Mouse (Mus musculus): ENCODE data around the gene Galnt14. TPM values are rescaled to one million over a fixed set of nuclear protein-coding genes. Genes with fewer than 3 reads are reported as not detected.

Gene Galnt14
- total RNA-seq, 1 experiment from 2014 or later, result 2.1 TPM

DNA sequence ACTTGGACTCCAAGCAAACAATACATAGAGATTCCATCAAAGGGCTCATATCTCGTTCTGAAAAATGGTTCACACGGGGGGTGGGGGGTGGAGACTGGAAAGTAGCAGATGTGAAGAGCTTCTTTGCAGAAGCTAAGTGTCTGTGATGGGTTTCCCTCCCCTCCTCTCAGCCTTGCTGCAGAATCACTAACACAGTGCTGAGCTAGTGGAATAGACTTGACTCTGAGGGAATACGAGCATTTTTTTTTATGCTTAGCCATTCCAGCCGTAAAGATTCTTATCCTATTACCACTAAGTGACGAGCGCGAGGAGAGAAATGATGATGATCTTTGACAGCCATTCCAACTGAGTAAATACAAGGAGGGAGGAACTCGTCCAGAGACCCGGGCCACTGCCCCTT, 142.0 kb downstream of the Galnt14 start:
- no peak for DNase-seq

DNA sequence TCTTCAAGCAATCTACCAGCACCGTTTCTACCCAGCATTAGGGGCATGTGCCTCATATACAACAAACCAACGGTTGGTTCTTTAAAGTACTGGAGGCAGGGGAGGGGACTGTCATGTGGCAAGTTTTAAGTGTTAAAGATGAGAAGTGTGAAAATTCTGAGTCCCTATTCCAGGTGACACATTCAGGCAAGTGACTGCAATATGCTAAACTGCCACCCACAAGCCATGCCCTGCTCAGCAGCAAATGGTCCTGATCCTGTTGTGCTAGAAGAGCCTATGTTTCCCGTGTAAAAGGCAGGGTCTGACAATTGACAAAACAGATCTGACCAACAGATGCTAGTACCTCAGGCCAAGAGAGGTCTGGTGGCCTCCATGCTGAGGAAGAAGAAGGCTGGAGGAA, 149.1 kb downstream of the Galnt14 start:
- DNase-seq, result no peak

DNA sequence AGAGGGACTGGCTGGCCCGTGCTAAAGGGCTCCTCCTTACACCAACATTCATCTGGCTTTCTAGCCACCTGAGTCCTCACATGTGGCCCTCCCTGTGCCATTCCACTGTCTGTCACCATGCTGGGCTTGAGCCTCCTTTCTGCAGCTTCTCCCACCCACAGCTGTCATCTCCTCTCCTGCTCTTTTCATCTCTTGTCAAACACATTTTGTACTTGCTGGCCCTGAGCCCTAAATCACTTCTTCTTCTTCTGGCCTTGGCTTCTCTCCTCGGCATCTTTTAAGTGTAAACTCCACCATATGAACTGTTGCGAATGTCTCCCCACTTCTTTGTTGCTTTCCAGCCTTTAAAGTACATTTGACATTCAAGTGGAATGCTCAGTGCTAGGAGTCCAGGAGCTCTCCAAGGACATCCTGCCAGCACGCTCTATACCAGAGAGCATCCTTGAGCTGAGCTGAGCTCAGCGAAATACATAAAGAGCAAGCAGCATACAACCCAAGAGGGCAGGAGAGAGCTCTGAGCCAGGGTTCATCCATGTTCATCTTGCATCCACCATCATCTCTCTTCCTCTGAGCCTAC, 150.0 kb downstream of the Galnt14 start:
- DNase-seq, result no peak

DNA sequence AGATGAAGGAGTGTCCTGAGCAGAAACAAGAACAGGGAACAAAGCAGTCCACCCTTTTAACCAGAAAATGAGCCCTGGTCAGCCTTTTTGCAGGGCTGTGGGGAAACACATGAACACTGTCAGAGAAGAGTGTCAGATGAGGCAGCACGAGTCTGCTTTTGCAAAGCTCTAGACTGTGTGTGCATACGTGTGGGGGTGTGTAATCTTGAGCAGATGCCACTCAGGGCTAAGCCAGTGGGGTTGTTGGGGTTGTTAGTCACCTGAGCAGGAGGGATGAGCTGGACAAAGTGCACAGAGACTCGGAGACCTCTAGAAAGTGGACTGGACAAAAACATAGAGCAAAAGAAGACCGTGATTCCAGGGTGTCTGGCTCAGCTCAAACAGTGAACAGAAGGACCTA, 150.8 kb downstream of the Galnt14 start:
- no peak for DNase-seq

DNA sequence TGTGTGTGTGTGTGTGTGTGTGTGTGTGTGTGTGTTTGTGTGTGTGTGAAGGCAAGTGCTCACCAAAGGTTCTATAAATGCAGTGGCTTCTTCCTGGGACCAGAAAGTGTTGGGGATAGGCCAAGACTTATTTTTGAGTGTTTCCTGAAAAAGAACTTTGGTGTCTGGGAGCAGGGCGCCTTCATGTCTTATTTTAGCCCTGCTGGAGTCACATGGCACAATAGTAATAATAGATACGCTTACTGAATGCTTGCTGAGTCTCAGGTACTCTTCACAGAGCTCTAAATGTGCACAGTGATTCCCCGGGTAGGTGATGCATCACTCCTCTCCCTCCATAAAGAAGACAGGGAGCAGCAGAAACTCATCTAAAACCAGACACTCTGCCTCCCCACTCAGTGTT, 153.2 kb downstream of the Galnt14 start:
- DNase-seq, result no peak

DNA sequence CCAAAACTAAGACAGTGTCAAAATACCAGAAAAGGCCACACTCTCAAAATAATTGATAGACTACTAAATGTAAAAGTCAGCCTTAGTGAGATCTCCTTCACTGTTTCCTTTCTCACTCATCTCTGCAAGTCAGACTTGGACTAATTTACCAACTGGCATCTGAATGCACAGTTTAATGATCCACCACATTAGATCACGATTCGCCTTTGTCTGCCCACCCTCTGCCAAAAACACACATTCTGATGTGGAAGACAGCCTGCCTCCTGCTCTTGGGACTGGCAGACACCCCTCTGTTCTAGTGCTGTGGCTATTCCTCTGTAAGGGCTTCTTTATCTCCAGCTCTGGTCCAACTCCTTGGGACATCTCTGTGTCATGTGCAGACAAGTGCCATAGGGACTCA, 153.8 kb downstream of the Galnt14 start:
- no peak for DNase-seq

DNA sequence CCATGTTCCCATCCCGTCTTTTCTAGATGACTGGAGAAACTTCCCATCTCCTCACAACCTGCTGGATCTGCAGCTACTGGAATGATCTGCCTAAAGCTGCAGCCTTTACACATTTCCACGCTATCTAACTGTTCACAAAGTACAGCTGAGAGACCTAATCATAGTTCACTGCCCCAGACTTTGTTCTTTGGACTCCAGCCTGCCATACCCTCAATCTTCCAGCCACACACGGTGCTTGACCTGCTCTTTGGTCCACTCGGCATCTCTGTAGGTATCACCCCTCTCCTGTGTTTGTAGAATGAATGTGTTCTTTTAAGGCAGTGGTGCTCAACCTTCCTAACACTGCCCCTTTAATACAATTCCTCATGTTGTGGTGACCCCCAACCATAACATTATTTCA, 155.6 kb downstream of the Galnt14 start:
- no peak for DNase-seq

DNA sequence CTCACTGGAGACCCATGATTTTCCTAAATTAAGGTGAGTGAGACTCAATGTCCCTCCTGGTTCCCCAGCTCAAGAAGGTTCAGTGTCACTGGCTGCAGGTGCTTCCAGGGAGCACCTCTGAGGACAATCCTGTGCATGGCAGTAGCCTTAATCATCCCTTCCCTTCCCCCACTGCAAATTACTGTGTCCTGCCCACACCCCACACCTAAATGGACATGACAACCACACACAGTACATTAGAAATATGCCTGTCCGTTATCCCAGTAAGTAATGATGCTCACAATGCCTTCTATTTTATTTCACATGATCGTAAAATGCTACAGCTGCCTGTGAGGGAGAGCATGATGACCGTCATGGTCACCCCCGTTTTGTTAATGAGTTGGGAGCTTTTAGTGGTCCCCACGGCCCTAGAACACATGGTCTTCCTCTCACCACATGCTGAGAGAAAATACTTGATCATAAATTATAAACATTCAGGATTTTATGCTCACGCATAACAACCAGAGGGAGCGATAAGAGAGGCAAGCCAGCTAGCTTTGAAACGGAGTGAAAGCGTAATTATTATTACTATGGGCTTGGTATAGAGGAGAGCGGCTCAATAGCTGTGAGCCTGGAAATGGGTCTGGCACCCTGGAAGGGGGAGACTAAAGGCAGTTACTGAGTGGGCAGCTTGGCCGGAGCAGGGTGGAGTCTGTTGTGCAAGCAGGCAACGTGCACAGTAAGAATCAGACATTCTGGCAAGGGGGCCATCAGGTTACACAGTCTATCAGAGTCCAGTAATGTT, 161.3 kb downstream of the Galnt14 start:
- DNase-seq, result no peak

DNA sequence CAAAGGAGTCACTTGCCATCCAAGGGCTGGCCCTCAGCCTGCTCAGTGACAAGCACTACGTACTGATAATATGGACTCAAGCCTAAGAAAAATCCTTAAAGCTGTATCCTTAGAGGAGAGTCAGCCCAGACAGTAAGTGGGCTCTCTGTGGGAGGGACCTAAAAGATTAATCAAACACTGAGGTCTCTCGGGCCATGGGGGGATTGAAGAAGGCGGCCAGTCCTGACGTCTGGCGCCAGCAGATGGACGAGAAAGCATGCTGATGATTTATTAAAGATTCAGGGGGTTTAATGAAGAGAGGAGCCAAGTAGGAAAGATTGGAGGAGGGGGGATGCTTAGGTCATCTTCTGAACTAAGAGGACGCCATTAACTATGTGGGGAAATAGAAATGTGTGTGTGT, 162.1 kb downstream of the Galnt14 start:
- no peak for DNase-seq

DNA sequence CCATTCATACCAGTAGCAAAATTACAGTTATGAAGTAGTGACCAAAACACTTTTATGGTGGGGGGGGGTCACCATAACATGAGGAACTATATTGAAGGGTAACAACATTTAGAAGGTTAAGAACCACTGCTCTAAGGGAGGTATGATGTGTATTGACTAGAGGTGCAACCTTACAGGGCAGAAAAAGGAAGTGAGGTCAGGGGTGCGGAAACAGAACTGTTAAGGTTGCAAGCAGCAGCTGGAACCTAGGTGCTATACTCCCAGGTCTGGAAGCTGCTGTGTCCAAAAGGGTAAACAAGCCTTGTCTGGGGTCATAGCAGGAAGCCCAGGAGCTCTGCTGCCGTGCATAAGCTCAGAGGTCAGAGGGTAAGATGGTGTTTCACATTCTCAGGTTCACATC, 162.8 kb downstream of the Galnt14 start:
- DNase-seq, result no peak

DNA sequence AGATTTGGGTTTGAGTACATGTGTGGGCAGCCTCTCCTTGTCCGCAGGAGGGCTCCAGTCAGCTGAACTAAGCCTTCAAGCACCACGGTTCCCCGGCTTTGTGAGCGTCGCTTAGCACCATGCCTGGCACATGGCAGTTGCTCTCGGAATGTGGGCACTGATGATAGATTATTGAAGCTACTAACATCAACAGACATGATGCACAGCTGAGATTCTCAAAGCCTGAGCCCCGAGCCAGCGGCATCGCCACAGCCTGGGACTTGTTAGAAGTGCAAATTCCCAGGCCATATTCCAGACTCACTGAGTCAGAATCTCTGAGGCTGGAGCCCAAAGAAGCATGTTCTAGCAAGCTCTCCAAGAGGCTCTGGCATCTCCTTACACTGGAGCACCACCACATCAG, 168.3 kb downstream of the Galnt14 start:
- DNase-seq, result no peak

DNA sequence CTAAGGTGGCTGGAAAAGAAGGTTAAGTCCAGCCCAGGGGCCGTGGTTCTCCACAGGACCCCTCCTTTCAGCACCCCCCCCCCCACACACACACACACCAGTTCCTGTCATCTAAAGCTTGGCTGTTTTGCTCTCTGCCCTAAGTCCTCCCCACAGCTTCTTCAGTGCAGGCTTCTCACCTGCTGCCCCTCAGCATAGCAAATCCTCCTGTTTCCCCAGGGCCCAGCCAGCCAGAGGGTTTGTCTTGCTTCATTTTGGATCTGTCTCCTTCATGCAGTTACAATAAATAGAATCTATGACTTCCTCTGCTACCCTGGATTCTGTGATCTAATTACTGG, 169.1 kb downstream of the Galnt14 start:
- no peak for DNase-seq

DNA sequence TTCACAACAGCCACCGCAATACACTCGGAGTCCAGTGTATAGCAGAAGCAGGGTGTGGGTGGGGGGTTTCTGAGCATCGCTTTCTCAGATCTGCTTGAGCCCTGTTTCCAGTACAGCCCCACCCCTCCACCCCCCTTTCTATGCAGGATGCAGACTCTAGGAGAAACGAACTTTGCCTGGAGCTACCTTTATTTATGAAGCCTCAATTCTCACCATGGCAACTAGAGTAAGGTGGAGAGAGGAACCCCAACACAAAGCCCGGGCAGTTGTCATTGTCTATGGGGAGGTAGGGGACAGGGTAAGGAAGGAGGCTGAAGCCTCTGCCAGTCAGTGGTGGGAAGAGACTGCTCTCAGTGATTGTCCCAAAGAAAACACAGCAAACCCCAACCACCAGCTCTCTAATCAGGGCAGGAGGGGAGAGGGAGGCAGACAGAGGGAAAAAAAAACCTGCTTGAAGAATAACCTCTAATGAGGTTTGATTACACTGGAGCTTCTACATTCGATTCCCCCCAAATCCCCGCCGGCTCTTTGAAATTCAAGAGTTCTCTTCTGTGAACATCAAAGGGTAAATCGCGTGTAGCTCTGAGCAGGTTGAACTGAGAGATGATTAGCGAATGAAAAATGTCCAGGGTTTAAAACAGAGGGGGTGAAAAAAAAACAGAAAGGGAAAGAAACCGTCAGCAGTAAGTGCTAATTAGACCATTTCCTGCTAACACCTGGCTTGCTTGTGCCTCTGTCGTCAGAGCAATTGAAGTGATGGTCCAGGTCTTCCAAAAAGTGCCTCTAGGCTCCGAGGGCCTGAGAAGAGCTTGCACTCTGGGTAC, 169.6 kb downstream of the Galnt14 start:
- no peak for DNase-seq

DNA sequence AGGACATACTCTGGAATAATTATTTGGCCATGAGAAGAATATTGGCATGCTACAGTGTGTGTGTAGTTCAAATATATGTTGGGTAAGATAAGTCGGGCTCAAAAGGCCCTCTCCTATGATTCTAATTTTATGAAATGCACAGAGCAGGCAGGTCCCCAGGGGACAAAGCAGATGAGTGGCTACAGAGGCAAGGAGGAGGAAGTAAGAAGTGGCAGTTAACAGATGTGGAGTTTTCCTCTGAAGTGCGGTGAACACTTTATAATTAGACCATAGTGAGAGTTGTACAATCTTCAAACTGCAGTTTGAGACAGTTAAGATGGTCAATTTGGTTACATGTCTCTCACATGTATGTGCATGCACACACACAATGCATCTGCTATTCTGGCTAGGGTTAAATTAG, 178.4 kb downstream of the Galnt14 start:
- no peak for DNase-seq

DNA sequence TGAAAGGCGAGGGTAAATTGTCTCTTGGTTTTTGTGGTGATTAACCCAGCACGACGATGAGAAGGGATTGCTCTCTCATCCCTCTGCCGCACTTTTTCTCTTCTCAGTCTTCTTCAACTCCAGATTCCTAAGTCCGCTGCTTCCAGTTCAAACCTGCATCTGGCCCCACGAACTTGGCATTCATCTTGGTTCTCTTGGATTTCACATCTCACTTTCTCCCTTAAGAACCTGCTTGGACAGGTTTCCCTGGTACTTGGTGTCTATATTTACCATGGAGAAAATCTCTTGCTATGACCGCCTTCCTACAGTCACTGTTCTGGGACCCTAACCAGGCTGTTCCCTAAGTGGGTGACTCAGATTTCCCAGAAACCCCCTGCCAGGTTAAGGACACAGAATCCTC, 188.1 kb downstream of the Galnt14 start:
- no peak for DNase-seq

DNA sequence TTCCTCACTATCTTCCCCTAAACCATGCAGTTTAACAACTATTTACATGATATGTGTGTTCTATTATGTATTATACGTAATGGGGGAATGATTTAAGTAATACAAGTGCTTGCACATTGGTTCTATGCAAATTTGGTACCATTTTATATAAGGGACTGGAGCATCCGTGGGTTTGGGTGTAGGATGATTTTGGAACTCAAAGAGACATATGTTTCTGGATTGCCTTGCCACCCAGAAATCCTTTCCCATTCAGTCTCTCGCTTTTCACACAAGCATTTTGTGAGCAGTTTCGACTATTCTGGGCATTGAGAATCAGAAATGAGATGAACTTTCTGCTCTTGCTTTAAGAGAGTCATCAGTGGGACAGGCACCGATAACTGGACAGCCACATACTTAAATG, 190.9 kb downstream of the Galnt14 start:
- DNase-seq, result no peak

DNA sequence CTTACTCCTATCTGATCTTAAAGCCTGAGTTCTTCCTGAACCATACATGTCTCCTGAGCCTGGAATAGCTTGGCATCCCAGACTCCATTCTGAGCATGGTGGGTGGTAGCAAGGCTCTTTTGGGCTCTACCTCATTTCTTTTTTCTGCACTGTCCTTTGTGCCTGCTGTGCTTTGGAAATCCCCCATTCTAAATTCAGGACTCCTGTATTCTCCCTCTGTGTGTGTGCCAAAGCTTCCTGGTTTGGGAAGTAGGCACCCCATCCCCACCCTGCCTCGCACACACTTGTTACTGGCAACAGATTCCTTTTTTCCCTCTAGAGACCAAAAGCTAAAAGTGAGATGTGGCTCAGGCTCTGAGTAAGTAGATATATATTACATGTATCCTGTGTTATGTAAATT, 191.9 kb downstream of the Galnt14 start:
- no peak for DNase-seq

DNA sequence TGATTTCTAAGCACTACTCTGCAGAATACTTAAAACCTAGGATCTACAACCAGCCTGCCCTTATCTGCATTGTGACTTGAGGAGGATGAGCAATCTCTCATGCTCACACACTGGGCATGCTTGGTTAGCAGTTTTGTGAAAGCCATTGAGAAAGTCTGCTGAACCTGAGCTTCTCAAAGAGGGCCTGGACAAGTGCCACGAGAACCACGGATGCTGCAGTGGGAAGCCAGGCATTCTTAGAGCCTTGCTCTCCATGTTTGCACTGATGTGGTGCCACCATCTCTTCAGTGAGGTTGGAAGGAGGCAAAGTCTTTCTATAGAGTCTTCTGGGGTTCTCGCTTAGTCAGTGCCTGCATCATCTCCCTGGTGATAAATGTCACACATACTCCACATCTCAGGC, 194.7 kb downstream of the Galnt14 start:
- no peak for DNase-seq

DNA sequence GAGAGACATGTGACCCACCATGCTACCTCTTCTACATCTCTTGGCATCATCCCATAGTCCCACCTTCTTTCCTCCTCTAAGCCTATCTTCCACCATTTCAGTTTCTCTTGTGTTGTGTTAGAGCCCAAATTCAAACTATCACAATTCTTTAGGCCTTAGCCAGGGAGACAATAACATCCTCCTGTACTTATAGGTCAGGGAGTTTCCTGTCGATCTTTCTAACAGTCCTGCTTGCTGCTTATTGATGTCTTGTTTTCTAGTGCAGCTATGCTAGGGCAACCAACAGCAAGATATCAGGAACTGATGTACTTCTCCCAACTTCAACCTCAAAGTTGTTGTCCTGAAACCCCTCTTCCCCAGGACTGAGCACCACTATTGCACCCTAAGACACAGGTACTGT, 195.4 kb downstream of the Galnt14 start:
- DNase-seq, result no peak

DNA sequence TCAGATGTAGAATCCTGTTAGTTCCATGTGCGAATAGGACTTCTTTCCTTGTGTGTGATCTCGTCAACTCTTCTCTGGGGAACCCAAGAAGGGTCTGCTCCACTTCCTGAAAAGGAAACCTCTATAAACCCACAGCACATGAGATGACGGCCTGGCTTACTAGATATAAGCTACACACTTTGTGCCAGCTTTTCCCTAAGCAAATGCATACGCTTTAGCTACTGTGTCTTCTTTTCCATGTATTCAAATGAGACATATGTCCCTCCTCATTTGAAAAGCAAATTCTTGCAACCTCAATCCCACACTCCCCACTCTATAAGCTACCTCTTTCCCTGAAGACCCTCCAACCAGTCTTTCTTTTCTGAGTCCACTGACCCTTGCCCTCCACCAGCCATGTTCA, 196.0 kb downstream of the Galnt14 start:
- no peak for DNase-seq

DNA sequence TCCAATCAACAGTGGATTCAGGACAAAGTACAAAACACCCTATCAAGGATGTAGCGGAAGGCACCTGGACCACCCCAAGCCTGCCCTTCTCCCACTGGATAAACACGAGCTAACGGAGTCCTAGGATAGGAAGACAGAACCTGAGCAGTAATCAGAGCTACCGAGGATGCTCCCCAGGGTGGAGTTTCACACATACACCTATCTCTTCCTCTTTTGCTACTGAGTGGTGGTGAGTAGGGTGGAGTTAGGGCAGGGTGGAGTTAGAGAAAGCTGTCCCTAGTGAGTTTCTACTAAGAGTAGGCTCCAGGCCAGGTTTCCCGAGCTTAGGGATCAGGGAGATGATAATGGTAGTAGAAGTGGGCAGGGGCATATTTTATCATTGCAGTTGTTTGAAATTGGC, 197.4 kb downstream of the Galnt14 start:
- no peak for DNase-seq

DNA sequence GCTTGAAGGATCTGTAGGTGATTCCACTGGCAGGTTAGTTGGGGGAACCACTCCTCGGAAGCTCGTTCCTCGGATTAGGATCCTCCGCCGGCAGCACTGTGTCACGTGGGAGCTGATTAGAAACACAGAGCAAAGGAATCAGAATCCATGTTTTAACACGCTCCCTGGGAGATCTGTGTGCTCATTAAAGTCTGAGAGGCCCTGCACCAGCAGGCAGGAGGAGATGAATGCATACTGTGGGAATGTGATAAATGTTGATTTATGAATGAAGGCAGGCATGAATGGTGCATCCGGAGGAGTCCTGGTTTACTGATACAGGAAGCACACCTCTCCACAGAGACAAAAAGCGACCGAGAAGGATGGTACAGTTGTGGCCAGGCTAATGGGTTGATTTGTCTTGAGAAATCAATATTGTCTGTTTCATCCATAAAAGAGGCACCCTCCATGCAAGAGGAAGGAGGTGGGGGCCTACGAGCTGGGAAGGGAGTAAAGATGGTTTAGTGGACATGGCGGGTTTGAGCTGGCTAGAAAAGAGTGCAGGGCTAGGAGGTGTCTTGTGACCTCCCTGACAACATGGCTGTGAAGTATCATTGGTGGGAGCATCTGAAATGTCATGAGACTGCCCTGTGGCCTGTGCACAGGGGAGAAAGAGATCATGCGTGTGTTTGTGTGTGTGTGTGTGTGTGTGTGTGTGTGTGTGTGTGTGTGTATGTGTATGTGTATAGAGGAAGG, 202.3 kb downstream of the Galnt14 start:
- no peak for DNase-seq

DNA sequence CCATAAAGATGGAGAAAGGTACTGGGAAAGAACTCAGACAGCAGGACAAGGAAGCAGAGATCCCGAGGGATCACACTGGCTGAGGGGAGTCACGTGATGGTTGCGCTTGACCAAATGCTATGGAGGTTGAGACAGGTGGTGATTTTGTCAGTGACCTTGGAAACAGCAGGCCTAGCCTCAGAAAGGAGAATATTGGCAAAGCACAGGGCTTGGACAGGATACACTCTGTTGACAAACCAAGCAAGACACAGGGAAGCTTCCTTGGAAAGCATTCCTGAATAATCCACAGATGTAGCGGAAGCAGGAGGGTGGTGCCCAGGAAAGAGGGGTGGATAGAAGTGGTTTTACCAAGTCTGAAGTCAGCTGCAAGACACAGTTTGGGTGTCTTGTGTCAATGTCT, 206.1 kb downstream of the Galnt14 start:
- no peak for DNase-seq
